Mouse (Mus musculus) cerebellum, adult 2 months (tissue): ENCODE measurements around the gene Orm3.

Source experiments
- CTCF ChIP-seq: fragments of 200-500 bp; IDR thresholded peaks from 2 replicates; pipeline ENCODE4 v1.5.1; 2011; ENCODE audit warnings: low read depth, mild to moderate bottlenecking, control low read depth, low read length, moderate library complexity, borderline replicate concordance; ENCODE audit not compliant: insufficient read depth
- POLR2A ChIP-seq: fragments of 200-500 bp; IDR thresholded peaks from 2 replicates; pipeline ENCODE4 v1.6.1; 2011; ENCODE audit warnings: low read length, control low read depth, borderline replicate concordance; ENCODE audit not compliant: insufficient read depth

GRCm38 (mm10) chr4:63356981-63357570 is 1.1 kb downstream of the Orm3 start:
- TF ChIP-seq CTCF = no peak
- TF ChIP-seq POLR2A = no peak
